Mouse (Mus musculus) lung, adult 2 months (tissue): ENCODE results near the gene Kcnh1.

Experiments
- CTCF ChIP-seq: fragments of 200-500 bp; IDR thresholded peaks from 2 replicates; pipeline ENCODE4 v1.5.1; 2011; ENCODE audit warnings: mild to moderate bottlenecking, low read length, control low read depth; ENCODE audit not compliant: insufficient read depth
- POLR2A ChIP-seq: fragments of 200-500 bp; IDR thresholded peaks from 2 replicates; pipeline ENCODE4 v1.6.1; 2011; ENCODE audit warnings: low read depth, mild to moderate bottlenecking, control low read depth, low read length, borderline replicate concordance; ENCODE audit errors: extremely low read depth

DNA sequence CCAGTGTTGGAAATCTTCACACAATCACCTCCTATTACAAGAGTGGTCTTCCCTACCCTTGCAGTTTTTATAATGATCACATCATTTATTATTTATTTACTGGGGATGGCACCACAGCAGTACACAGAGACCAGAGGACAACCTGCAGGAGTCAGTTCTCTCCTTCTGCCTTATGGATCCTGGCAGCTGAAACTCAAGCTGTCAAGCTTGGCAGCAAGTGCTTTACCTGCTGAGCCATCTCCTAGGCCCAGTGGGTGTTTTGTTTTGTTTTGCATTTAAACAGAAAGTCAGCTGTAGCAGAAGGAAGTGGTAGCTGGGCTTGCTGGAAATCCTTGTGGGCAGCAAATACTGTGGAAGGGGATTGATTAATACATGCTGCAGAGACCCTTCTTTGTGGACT, 197.1 kb downstream of the Kcnh1 start:
- TF ChIP-seq CTCF (no peak), POLR2A (no peak)
